Comparison of ENCODE assay signal across 8 mouse cellular contexts in the genomic region with DNA sequence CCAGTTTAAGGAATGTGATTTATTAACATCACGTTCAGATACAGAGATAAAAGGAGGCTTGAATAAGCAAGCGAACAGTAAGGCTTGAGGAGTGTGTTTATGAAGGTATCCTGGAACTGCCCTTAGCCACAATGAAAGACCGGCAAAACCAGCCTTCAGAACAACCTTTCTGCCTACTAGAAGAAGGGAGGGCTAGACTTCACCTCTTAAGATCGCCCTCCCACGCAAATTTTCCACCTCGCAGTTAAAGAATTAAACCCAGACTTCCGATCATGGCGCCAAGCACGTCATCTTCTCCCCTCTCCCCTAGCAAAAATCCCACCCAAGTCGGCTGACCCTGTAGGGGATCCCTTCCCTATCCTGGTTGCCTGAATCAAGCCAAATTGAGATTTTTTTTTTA. TPM values are rescaled to one million over a fixed set of nuclear protein-coding genes. Genes with fewer than 3 reads are reported as not detected.
A peak's percentile ranks its signal among the peaks of the same experiment; 100 is the strongest.
DNase-seq lines count a peak whose midpoint lies in the region; ATAC-seq and TF ChIP-seq lines count a peak whose summit lies in the region.

No protein-coding gene starts in this region.

- H3K27me3 ChIP-seq in heart, adult 2 months (ENCODE audit: control insufficient read depth, insufficient read depth, low read length): no peaks in the 10 kb centered on the region
- H3K27me3 ChIP-seq in forebrain, embryonic 10.5 days (ENCODE audit: poor library complexity, severe bottlenecking): no peaks in the 10 kb centered on the region
- H3K27me3 ChIP-seq in hindbrain, embryonic 16.5 days (replicated peaks; ENCODE audit: control insufficient read depth, insufficient read depth, low read length): no peaks in the 10 kb centered on the region
- no peaks in the 10 kb centered on the region for H3K27me3 ChIP-seq in limb, embryonic 12.5 days
- no peaks in the 10 kb centered on the region for H3K27me3 ChIP-seq in midbrain, embryonic 16.5 days (ENCODE audit: control insufficient read depth, insufficient read depth, low read depth, low read length)

- peak overlapping the region; percentile 75 for H3K4me2 ChIP-seq in hindbrain, embryonic 16.5 days (ENCODE audit: low read length)
- peak overlapping the region; percentile 79 for H3K4me2 ChIP-seq in limb, embryonic 12.5 days
- peak overlapping the region; percentile 81 for H3K4me2 ChIP-seq in midbrain, embryonic 16.5 days (ENCODE audit: low read length)

- H3K79me2 ChIP-seq in heart, adult 2 months (replicated peaks; ENCODE audit: control insufficient read depth, insufficient read depth, low read length): 0 out of 2 replicates have a peak, but pooled peaks cover 1% of the 10 kb centered on the region

- peaks cover 8% of the 10 kb centered on the region for H3K36me3 ChIP-seq in heart, adult 2 months (ENCODE audit: control insufficient read depth, insufficient read depth, low read length)
- no peaks in the 10 kb centered on the region for H3K36me3 ChIP-seq in forebrain, embryonic 10.5 days (replicated peaks)
- no peaks in the 10 kb centered on the region for H3K36me3 ChIP-seq in hindbrain, embryonic 16.5 days (ENCODE audit: control insufficient read depth, insufficient read depth, low read length)
- H3K36me3 ChIP-seq in limb, embryonic 12.5 days: no peaks in the 10 kb centered on the region
- no peaks in the 10 kb centered on the region for H3K36me3 ChIP-seq in midbrain, embryonic 16.5 days (ENCODE audit: control insufficient read depth, insufficient read depth, low read length)

- 16% methylated on average over 10 of the region's 10 CpGs for WGBS in heart, adult 2 months
- WGBS in forebrain, embryonic 10.5 days: 5% methylated on average over 10 of the region's 10 CpGs
- WGBS in hindbrain, embryonic 16.5 days: 3% methylated on average over 10 of the region's 10 CpGs
- WGBS in limb, embryonic 12.5 days: 1% methylated on average over 10 of the region's 10 CpGs
- WGBS in midbrain, embryonic 16.5 days: 2% methylated on average over 10 of the region's 10 CpGs

- TF ChIP-seq EP300 in heart, adult 2 months (IDR thresholded peaks at IDR 0.05; ENCODE audit: insufficient read depth, low read depth, low read length): no peak

- peak overlapping the region; percentile 85 for H3K9ac ChIP-seq in heart, adult 2 months (ENCODE audit: low read depth, low read length)
- H3K9ac ChIP-seq in hindbrain, embryonic 16.5 days (ENCODE audit: low read depth, low read length): peak overlapping the region; percentile 83
- H3K9ac ChIP-seq in limb, embryonic 12.5 days (replicated peaks): peak overlapping the region; percentile 87
- H3K9ac ChIP-seq in midbrain, embryonic 16.5 days (ENCODE audit: low read depth, low read length): peak overlapping the region; percentile 86

- peaks cover 4% of the 10 kb centered on the region for H3K4me1 ChIP-seq in heart, adult 2 months (ENCODE audit: control insufficient read depth, insufficient read depth, low read length)
- H3K4me1 ChIP-seq in forebrain, embryonic 10.5 days: peaks cover 31% of the 10 kb centered on the region
- H3K4me1 ChIP-seq in hindbrain, embryonic 16.5 days (ENCODE audit: control insufficient read depth, insufficient read depth, low read depth, low read length): peaks cover 10% of the 10 kb centered on the region
- H3K4me1 ChIP-seq in limb, embryonic 12.5 days (replicated peaks): peaks cover 9% of the 10 kb centered on the region
- H3K4me1 ChIP-seq in midbrain, embryonic 16.5 days (ENCODE audit: control insufficient read depth, insufficient read depth, low read length): peaks cover 10% of the 10 kb centered on the region

- no peak for TF ChIP-seq POLR2A in heart, adult 2 months (IDR thresholded peaks at IDR 0.05; ENCODE audit: insufficient read depth, low read depth, low read length)

- DNase-seq in heart, adult 2 months: no peak
- DNase-seq in heart, postnatal 25 days (ENCODE audit: low spot score): no peak
- DNase-seq in NIH3T3 (ENCODE audit: low read depth): peak; percentile 65
- DNase-seq in forebrain, embryonic 10.5 days (ENCODE audit: extremely low spot score, low spot score): peak; percentile 37
- DNase-seq in thymus, postnatal 10 days (ENCODE audit: low spot score in 2 of 2): peak; percentile 4 to 11

- H3K27ac ChIP-seq in heart, adult 2 months: peak overlapping the region; percentile 85
- peak overlapping the region; percentile 98 for H3K27ac ChIP-seq in forebrain, embryonic 10.5 days
- peak overlapping the region; percentile 97 for H3K27ac ChIP-seq in hindbrain, embryonic 16.5 days (ENCODE audit: low read depth, low read length)
- H3K27ac ChIP-seq in limb, embryonic 12.5 days: peak overlapping the region; percentile 99
- peak overlapping the region; percentile 99 for H3K27ac ChIP-seq in midbrain, embryonic 16.5 days (ENCODE audit: low read length)

- intact Hi-C loops in heart, adult 2 months (cut with DNase I): loop anchor here (2.0 to 5.0 kb wide), 4 partner anchors 80 to 335 kb away; a partner anchor contains a TSS
- intact Hi-C loops in heart, postnatal 25 days (cut with DNase I): loop anchor here (5.0 kb wide), 2 partner anchors 35 to 80 kb away; no protein-coding TSS in a partner anchor

- no peak for TF ChIP-seq CTCF in heart, adult 2 months (IDR thresholded peaks at IDR 0.05)

- peak overlapping the region; percentile 77 for H3K4me3 ChIP-seq in heart, adult 2 months
- H3K4me3 ChIP-seq in forebrain, embryonic 10.5 days: peak overlapping the region; percentile 77
- peak overlapping the region; percentile 64 for H3K4me3 ChIP-seq in hindbrain, embryonic 16.5 days (ENCODE audit: low read length)
- peak overlapping the region; percentile 97 for H3K4me3 ChIP-seq in limb, embryonic 12.5 days (replicated peaks)
- peak overlapping the region; percentile 98 for H3K4me3 ChIP-seq in midbrain, embryonic 16.5 days (ENCODE audit: low read depth, low read length)

- ATAC-seq in hindbrain, embryonic 16.5 days: no peak
- no peak for ATAC-seq in limb, embryonic 12.5 days (ENCODE audit: insufficient number of reproducible peaks, insufficient read depth, low FRiP score, low TSS enrichment, low read depth)
- ATAC-seq in midbrain, embryonic 16.5 days: no peak

- no peaks in the 10 kb centered on the region for H3K9me3 ChIP-seq in forebrain, embryonic 10.5 days
- no peaks in the 10 kb centered on the region for H3K9me3 ChIP-seq in hindbrain, embryonic 16.5 days (ENCODE audit: control insufficient read depth, low read length)
- no peaks in the 10 kb centered on the region for H3K9me3 ChIP-seq in limb, embryonic 12.5 days
- no peaks in the 10 kb centered on the region for H3K9me3 ChIP-seq in midbrain, embryonic 16.5 days (replicated peaks; ENCODE audit: control insufficient read depth, low read length, poor library complexity, severe bottlenecking)

RNA-seq across cellular contexts. Expression of a gene that starts 1.0 kb away (rescaled TPM):
- total RNA-seq in heart, adult 2 months (2021): 10 to 100 TPM; 40.4 to 45.4 TPM
- polyA plus RNA-seq in heart, adult 2 months (2012; rRNA removed): 8.2 and 20.4 TPM in 2 replicates
- 10 to 100 TPM; 39.2 to 46.7 TPM for total RNA-seq in heart, postnatal 25 days (2021)
- polyA plus RNA-seq in forebrain, embryonic 10.5 days (2016; fragmentation: Nextera tagmentation; extraction: Ambion mirVana): 5.4 and 5.9 TPM in 2 replicates
- 9.6 and 10.1 TPM in 2 replicates for polyA plus RNA-seq in hindbrain, embryonic 16.5 days (2015; fragmentation: Nextera tagmentation; extraction: Ambion mirVana)
- polyA plus RNA-seq in limb, embryonic 12.5 days (2016; fragmentation: Nextera tagmentation; extraction: Ambion mirVana): 10.2 and 11.0 TPM in 2 replicates
- polyA plus RNA-seq in midbrain, embryonic 16.5 days (2015; fragmentation: Nextera tagmentation; extraction: Ambion mirVana): 9.4 and 11.1 TPM in 2 replicates

Comparison
In these comparisons a context has a peak if more than half of its experiments do, and no peak if none do; other contexts are left out.
1. DNase-seq: peak in NIH3T3 (single experiment), forebrain, embryonic 10.5 days (single experiment) and thymus, postnatal 10 days (2 of 2); none in heart, adult 2 months (0 of 2) and heart, postnatal 25 days (single experiment).
2. Peak in every context shown above with its lines, with median percentiles within 50 percentile points of each other: H3K27ac ChIP-seq, H3K4me3 ChIP-seq, H3K9ac ChIP-seq and H3K4me2 ChIP-seq.